Mouse (Mus musculus) intestine, embryonic 16.5 days (tissue): ENCODE measurements around the gene Lrba. TPM values are rescaled to one million over a fixed set of nuclear protein-coding genes. Genes with fewer than 3 reads are reported as not detected.
A peak's percentile ranks its signal among the peaks of the same experiment; 100 is the strongest.

Experiments
- ATAC-seq: fragments of 200-750 bp; cut with Nextera tagmentation; 2 replicates; pipeline ENCODE4 v1.8.0; 2017; ENCODE audit warnings: moderate TSS enrichment, moderate library complexity
- H3K27ac ChIP-seq: fragments of 300-500 bp; sonication (generic); 2 replicates; pipeline ENCODE4 v1.5.1; 2014; ENCODE audit warnings: mild to moderate bottlenecking, low read length
- H3K27me3 ChIP-seq: fragments of 300-500 bp; sonication (generic); replicated peaks from 2 replicates; pipeline ENCODE4 v1.6.1; 2014; ENCODE audit warnings: low read length, control low read depth, mixed read lengths; ENCODE audit not compliant: control insufficient read depth, insufficient read depth
- H3K36me3 ChIP-seq: fragments of 300-500 bp; sonication (generic); 2 replicates; pipeline ENCODE4 v1.6.1; 2014; ENCODE audit warnings: low read length, control low read depth; ENCODE audit not compliant: control insufficient read depth, insufficient read depth
- H3K4me1 ChIP-seq: fragments of 300-500 bp; sonication (generic); 2 replicates; pipeline ENCODE4 v1.6.1; 2014; ENCODE audit warnings: low read length, control low read depth, mixed read lengths; ENCODE audit not compliant: control insufficient read depth, insufficient read depth
- H3K4me2 ChIP-seq: fragments of 300-500 bp; sonication (generic); 2 replicates; pipeline ENCODE4 v1.6.1; 2014; ENCODE audit warnings: low read depth, low read length, control low read depth
- H3K4me3 ChIP-seq: fragments of 300-500 bp; sonication (generic); 2 replicates; pipeline ENCODE4 v1.5.1; 2014; ENCODE audit warnings: mild to moderate bottlenecking, low read length
- H3K9ac ChIP-seq: fragments of 300-500 bp; sonication (generic); 2 replicates; pipeline ENCODE4 v1.6.1; 2014; ENCODE audit warnings: low read depth, low read length
- H3K9me3 ChIP-seq: fragments of 300-500 bp; sonication (generic); 2 replicates; pipeline ENCODE4 v1.6.1; 2016; ENCODE audit warnings: low read length, control low read depth; ENCODE audit not compliant: control insufficient read depth
- WGBS: fragments of 180-500 bp; shearing (Covaris S2); extraction: QIAGEN DNeasy Blood & Tissue Kit; methylation state at CpG from one replicate; pipeline ENCODE4 v1.1.7; 2014; 5-methylcytosine and 5-hydroxymethylcytosine counted together
- polyA plus RNA-seq: library from polyadenylated mRNA; unstranded; fragments of >200 nt; fragmentation: Nextera tagmentation; extraction: Ambion mirVana; gene quantifications from 2 replicates; pipeline ENCODE4 v1.2.1, GENCODE M21; 2015

Gene Lrba
- polyA plus RNA-seq, 1 experiment from 2014 or later: 6.0 TPM

DNA sequence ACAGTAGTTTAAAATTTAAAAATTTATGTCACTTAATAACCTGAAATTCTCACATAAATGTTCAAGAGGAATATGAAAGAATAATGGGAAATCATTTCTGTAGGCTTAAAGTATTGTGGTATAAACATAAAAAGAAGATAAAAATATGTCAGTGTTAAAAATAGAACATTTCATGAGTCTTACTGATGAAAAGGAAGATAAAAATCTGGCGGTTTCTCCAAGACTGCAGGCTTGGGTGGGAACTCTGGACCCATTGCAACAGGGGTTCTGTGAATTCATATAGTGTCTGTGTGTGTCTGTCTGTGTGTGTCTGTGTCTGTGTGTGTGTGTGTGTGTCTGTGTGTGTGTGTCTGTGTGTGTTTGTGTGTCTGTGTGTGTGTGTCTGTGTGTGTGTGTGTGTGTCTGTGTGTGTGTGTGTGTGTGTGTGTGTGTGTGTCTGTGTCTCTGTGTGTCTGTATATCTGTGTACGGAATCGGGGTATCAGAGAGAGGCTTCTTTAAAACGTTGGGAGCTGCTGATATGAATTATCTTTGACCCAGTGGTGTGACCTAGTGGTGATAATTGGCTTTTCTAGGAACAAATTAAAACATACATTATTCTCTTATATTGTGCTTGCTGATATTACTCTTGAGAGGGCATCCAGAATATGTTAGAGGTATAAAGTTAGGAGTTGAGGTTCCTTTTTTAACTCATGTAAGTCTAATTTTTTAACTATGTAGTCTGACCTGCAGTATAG lies 402.7 kb downstream of the Lrba start:
- no peak for ATAC-seq
- Histone ChIP-seq H3K27me3 (no peaks in the 10 kb centered on the region), H3K9ac (no peak overlapping the region), H3K4me1 (no peaks in the 10 kb centered on the region), H3K36me3 (no peaks in the 10 kb centered on the region), H3K27ac (no peak overlapping the region), H3K4me3 (no peak overlapping the region), H3K4me2 (no peak overlapping the region), H3K9me3 (no peaks in the 10 kb centered on the region)
- 56% methylated on average over 4 of the region's 4 CpGs for WGBS

GRCm38 (mm10) chr3:86629379-86629778 lies 404.9 kb downstream of the Lrba start:
- H3K4me3 ChIP-seq: no peak overlapping the region
- H3K4me1 ChIP-seq: no peaks in the 10 kb centered on the region
- no peak overlapping the region for H3K9ac ChIP-seq
- H3K27me3 ChIP-seq: no peaks in the 10 kb centered on the region
- WGBS: 82% methylated on average over 4 of the region's 4 CpGs
- H3K36me3 ChIP-seq: no peaks in the 10 kb centered on the region
- no peaks in the 10 kb centered on the region for H3K9me3 ChIP-seq
- no peak for ATAC-seq
- H3K4me2 ChIP-seq: no peak overlapping the region
- H3K27ac ChIP-seq: no peak overlapping the region

DNA sequence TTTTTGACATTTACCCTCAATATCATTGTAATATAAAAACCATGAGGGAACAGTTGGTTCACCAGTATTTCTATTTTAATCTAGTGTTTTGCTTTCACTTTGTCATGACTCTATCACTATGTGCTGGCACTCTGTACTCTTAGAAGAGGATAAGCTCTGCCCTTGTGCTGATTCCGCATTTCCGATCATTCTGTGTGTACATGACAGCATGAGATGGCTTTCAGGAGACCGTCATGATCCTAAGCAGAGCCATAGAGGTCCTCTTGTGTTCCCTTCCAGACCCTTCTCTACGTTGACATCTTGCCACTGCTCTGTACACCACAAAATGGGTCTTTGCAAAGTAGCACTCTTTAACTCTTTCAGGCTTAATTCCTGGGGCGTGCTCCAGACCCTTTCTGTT lies 411.0 kb downstream of the Lrba start:
- H3K9me3 ChIP-seq: no peaks in the 10 kb centered on the region
- H3K36me3 ChIP-seq: no peaks in the 10 kb centered on the region
- no peak overlapping the region for H3K4me3 ChIP-seq
- no peaks in the 10 kb centered on the region for H3K27me3 ChIP-seq
- no peak overlapping the region for H3K4me2 ChIP-seq
- WGBS: 59% methylated on average over 5 of the region's 5 CpGs
- peaks cover 6% of the 10 kb centered on the region for H3K4me1 ChIP-seq
- peak overlapping the region; percentile 11; the same call in 1 of the 2 replicates for H3K27ac ChIP-seq
- ATAC-seq: no peak
- H3K9ac ChIP-seq: no peak overlapping the region

GRCm38 (mm10) chr3:86635940-86636339 lies 411.5 kb downstream of the Lrba start:
- H3K36me3 ChIP-seq: no peaks in the 10 kb centered on the region
- H3K4me2 ChIP-seq: no peak overlapping the region
- H3K4me3 ChIP-seq: no peak overlapping the region
- no peak overlapping the region for H3K9ac ChIP-seq
- H3K9me3 ChIP-seq: no peaks in the 10 kb centered on the region
- H3K4me1 ChIP-seq: peaks cover 6% of the 10 kb centered on the region
- 29% methylated on average over 1 of the region's 1 CpGs for WGBS
- H3K27ac ChIP-seq: peak overlapping the region; percentile 11; the same call in 1 of the 2 replicates
- H3K27me3 ChIP-seq: no peaks in the 10 kb centered on the region
- ATAC-seq: no peak

GRCm38 (mm10) chr3:86638552-86639348 lies 414.3 kb downstream of the Lrba start:
- 76% methylated on average over 2 of the region's 2 CpGs for WGBS

DNA sequence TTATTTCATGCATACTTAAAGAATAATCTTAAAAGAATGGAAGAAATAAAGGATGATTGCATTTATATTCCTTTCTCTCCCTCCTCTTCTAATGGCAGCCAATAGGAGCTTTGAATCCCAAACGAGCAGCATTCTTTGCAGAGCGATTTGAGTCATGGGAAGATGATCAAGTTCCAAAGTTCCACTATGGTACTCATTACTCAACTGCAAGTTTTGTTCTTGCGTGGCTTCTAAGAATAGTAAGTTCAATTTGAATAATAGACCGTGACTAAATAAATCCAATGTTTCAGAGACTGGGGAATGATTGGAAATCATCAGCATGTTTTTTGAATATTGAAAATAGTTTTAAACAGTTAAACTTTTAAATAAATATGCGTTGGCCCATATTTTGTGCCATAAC lies 416.9 kb downstream of the Lrba start:
- Histone ChIP-seq H3K9ac (no peak overlapping the region), H3K27me3 (no peaks in the 10 kb centered on the region), H3K4me2 (no peak overlapping the region), H3K4me1 (no peaks in the 10 kb centered on the region), H3K36me3 (no peaks in the 10 kb centered on the region), H3K4me3 (no peak overlapping the region), H3K9me3 (no peaks in the 10 kb centered on the region), H3K27ac (no peak overlapping the region)
- 78% methylated on average over 5 of the region's 5 CpGs for WGBS
- ATAC-seq: no peak

More at GRCm38 (mm10) chr3:86638552-86639348, 414.3 kb downstream of the Lrba start:
- Histone ChIP-seq H3K36me3 (no peaks in the 10 kb centered on the region), H3K4me3 (no peak overlapping the region), H3K9ac (no peak overlapping the region), H3K4me1 (peaks cover 6% of the 10 kb centered on the region), H3K27me3 (no peaks in the 10 kb centered on the region), H3K4me2 (no peak overlapping the region), H3K27ac (no peak overlapping the region), H3K9me3 (no peaks in the 10 kb centered on the region)
- no peak for ATAC-seq

GRCm38 (mm10) chr3:86641796-86642195 lies 417.3 kb downstream of the Lrba start:
- no peaks in the 10 kb centered on the region for H3K4me1 ChIP-seq
- H3K4me2 ChIP-seq: no peak overlapping the region
- no peak for ATAC-seq
- H3K27me3 ChIP-seq: no peaks in the 10 kb centered on the region
- H3K36me3 ChIP-seq: no peaks in the 10 kb centered on the region
- no peak overlapping the region for H3K9ac ChIP-seq
- H3K9me3 ChIP-seq: no peaks in the 10 kb centered on the region
- no peak overlapping the region for H3K27ac ChIP-seq
- no peak overlapping the region for H3K4me3 ChIP-seq

DNA sequence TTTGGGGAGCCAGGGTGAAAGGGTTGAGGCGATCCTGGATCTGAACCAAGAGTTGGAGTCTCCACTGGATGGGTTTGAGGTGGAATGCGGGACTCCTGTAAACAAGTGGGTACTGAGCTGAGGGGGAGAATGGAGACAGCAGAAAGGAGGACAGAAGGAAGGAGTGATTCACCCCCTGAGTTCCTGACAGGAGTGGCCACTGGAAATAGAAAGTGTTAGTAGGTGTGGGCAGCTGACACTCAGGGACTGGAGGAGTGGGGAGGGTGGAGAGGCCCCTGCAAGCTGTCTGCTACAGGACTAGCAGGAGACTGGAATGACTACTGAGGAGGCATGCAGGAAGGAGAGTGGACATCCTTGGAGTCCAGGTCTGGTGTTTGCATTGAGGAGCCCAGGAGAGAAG lies 422.3 kb downstream of the Lrba start:
- Histone ChIP-seq H3K27me3 (no peaks in the 10 kb centered on the region), H3K4me2 (no peak overlapping the region), H3K27ac (no peak overlapping the region), H3K4me1 (no peaks in the 10 kb centered on the region), H3K9me3 (no peaks in the 10 kb centered on the region), H3K9ac (no peak overlapping the region), H3K36me3 (no peaks in the 10 kb centered on the region), H3K4me3 (no peak overlapping the region)
- ATAC-seq: no peak
- WGBS: 74% methylated on average over 2 of the region's 2 CpGs

- H3K4me1 ChIP-seq: no peaks in the 10 kb centered on the region
- no peaks in the 10 kb centered on the region for H3K9me3 ChIP-seq
- H3K36me3 ChIP-seq: no peaks in the 10 kb centered on the region
- WGBS: 58% methylated on average over 3 of the region's 3 CpGs
- no peak overlapping the region for H3K4me3 ChIP-seq
- H3K4me2 ChIP-seq: no peak overlapping the region
- no peak overlapping the region for H3K27ac ChIP-seq
- no peak overlapping the region for H3K9ac ChIP-seq
- H3K27me3 ChIP-seq: no peaks in the 10 kb centered on the region
- ATAC-seq: no peak
These were observed 426.5 kb downstream of the Lrba start for GRCm38 (mm10) chr3:86651006-86651405.
